Mouse (Mus musculus) ES-Bruce4 (cell line): Measurements from ENCODE around the gene Gypa.

Source experiments
- CTCF ChIP-seq: IDR thresholded peaks from one replicate; pipeline ENCODE4 v1.8.1; 2011; ENCODE audit warnings: low read depth, low read length
- EP300 ChIP-seq: IDR thresholded peaks from 2 replicates; pipeline ENCODE4 v1.6.1; 2011; ENCODE audit warnings: low read depth, low read length; ENCODE audit not compliant: insufficient read depth
- POLR2A ChIP-seq: IDR thresholded peaks from one replicate; pipeline ENCODE4 v1.8.1; 2011; ENCODE audit warnings: low read length; ENCODE audit not compliant: insufficient read depth

DNA sequence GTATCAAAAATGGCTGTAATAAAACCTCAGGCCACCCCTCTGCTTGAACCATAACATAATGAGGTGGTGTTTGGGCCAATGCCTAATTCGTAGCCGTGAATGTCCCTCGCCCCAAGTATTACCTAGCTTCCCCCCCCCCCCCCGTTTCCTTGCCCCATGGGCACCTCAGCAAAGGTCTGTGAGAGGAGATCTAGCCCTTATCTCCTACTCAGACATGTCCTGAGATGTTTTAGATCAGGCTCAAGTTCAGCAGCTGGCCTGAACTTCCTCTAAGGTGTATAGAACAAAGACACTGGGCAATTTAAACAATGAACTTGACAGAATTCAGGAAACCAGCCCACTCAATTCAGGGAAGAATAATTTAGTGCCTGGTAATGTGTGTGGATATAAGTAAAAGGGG is 3.7 kb downstream of the Gypa start:
- TF ChIP-seq CTCF = no peak
- no peak for TF ChIP-seq POLR2A
- TF ChIP-seq EP300 = no peak
